Mouse (Mus musculus): ENCODE measurements around the gene Rps11. TPM values are rescaled to one million over a fixed set of nuclear protein-coding genes. Genes with fewer than 3 reads are reported as not detected.
"Not testable (repeated sequence)": the region's sequence is repeated elsewhere in the genome, so short reads cannot be mapped to it uniquely, and the experiment has no call there.

Rps11 gene
- polyA plus RNA-seq, 1 experiment = 1,929 TPM

DNA sequence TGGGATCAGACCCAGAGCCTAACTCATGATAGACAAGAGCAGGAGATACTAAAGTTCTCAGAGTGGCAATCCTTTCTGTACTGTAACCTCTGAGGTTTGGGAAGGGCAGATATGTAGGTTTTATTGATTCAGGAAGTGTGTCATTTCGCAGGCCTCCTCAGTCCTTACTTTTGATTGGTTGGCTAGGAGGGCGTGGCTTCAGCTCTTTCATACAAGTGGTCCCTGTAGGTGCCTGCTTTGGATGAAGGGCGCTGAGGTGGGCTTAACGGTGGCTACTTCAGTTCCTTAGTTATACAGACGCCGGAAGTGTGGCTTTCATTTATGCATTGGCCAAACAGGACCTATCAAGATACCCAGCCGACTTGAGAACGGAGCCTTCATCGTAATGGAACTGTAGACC is 31.4 kb upstream of the Rps11 start:
- Histone ChIP-seq H3K4me1 (ENCODE audit: control insufficient read depth, insufficient read depth, low read length) (no peaks in the 10 kb centered on the region), H3K27ac (ENCODE audit: insufficient read depth, low read length) (no peak overlapping the region), H3K4me3 (ENCODE audit: insufficient read depth, low read length) (no peak overlapping the region)
- TF ChIP-seq CTCF (IDR thresholded peaks at IDR 0.05; ENCODE audit: borderline replicate concordance, insufficient read depth, low read length) = no peak
- no peak; the same call in 1 of the 2 replicates for TF ChIP-seq POLR2A (IDR thresholded peaks at IDR 0.05; ENCODE audit: low read depth, low read length)

DNA sequence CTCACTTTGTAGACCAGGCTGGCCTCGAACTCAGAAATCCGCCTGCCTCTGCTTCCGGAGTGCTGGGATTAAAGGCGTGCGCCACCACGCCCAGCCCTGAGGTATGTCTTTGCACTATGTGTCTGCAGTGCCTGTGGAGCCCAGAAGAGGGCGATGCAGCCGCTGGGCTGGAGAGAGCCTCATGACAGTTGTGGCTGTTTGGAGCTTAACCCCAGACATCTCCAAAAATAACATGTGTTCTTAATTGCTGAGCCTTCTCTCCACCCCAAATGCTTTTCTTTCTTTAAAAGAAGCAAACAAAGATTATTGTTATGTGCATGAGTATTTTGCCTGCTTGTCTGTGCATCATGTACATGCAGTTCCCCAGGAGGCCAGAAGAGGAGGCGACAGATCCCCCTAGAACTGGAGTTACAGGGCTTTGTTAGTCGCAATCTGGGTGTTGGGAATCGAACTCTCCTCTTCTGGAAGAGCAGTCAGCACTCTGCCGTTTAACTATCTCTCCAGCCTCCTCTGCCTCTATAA is 30.8 kb upstream of the Rps11 start:
- no peaks in the 10 kb centered on the region for H3K4me1 ChIP-seq (ENCODE audit: control insufficient read depth, insufficient read depth, low read length)
- H3K27ac ChIP-seq (ENCODE audit: insufficient read depth, low read length) = no peak overlapping the region
- TF ChIP-seq POLR2A (IDR thresholded peaks at IDR 0.05; ENCODE audit: low read depth, low read length) = no peak
- TF ChIP-seq CTCF (IDR thresholded peaks at IDR 0.05; ENCODE audit: borderline replicate concordance, insufficient read depth, low read length) = peak; percentile 51; the same call in 1 of the 2 replicates
- H3K4me3 ChIP-seq (ENCODE audit: insufficient read depth, low read length) = peak overlapping the region; percentile 38

GRCm38 (mm10) chr7:45154096-45154992 is 30.1 kb upstream of the Rps11 start, which contains the start of the genes Pih1d1 and Aldh16a1:
Gene Pih1d1, plus strand, starts transcription at chr7:45154303.
Gene Aldh16a1, minus strand, starts transcription at chr7:45154584.
- no peaks in the 10 kb centered on the region for H3K4me1 ChIP-seq (ENCODE audit: control insufficient read depth, insufficient read depth, low read length)

DNA sequence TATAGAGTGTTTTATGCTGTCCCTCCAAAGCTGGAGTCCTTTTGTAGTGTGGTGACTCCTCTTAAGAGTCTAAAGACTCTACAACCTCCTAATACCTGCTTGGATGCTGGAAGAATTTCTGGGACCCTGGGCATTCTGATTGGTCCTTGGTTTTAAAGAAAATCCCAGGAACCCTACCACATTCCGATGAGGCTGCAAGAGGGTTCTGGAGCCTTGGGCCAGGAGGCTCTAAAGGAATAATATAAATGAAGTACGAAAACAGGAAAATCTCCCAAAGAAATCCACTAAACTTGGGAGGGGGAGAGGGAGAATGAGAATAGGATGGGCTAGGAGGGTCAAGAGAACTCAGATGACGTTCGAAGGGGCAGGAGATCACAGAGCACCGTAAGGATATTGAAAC is 29.3 kb upstream of the Rps11 start:
- Histone ChIP-seq H3K4me3 (ENCODE audit: insufficient read depth, low read length) (peak overlapping the region; percentile 72), H3K27ac (ENCODE audit: insufficient read depth, low read length) (peak overlapping the region; percentile 83), H3K4me1 (ENCODE audit: control insufficient read depth, insufficient read depth, low read length) (no peaks in the 10 kb centered on the region)
- TF ChIP-seq POLR2A (IDR thresholded peaks at IDR 0.05; ENCODE audit: low read depth, low read length) = no peak; the same call in 1 of the 2 replicates

More at GRCm38 (mm10) chr7:45154096-45154992, 30.1 kb upstream of the Rps11 start, which contains the start of the genes Pih1d1 and Aldh16a1:
- no peak for TF ChIP-seq CTCF (IDR thresholded peaks at IDR 0.05; ENCODE audit: borderline replicate concordance, insufficient read depth, low read length)
- peak; percentile 85 for TF ChIP-seq POLR2A (IDR thresholded peaks at IDR 0.05; ENCODE audit: low read depth, low read length)
- Histone ChIP-seq H3K27ac (ENCODE audit: insufficient read depth, low read length) (peak within 1 kb of the TSS; percentile 95), H3K4me3 (ENCODE audit: insufficient read depth, low read length) (peak within 1 kb of the TSS; percentile 72)

DNA sequence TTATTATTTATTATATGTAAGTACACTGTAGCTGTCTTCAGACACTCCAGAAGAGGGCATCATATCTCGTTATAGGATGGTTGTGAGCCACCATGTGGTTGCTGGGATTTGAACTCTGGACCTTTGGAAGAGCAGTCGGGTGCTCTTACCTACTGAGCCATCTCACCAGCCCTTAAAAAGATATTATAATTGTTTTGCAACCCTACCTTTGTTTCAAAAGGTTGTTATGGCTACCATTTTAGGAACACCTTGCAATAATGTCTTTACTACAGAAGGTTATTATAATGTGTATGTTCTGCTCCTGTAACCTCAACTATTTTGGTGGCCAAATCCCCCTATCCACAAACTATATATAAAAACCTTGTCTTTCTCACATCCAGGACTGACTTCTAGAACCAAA is 28.8 kb upstream of the Rps11 start:
- H3K4me1 ChIP-seq (ENCODE audit: control insufficient read depth, insufficient read depth, low read length); H3K27ac ChIP-seq (ENCODE audit: insufficient read depth, low read length); H3K4me3 ChIP-seq (ENCODE audit: insufficient read depth, low read length): not testable (repeated sequence)

DNA sequence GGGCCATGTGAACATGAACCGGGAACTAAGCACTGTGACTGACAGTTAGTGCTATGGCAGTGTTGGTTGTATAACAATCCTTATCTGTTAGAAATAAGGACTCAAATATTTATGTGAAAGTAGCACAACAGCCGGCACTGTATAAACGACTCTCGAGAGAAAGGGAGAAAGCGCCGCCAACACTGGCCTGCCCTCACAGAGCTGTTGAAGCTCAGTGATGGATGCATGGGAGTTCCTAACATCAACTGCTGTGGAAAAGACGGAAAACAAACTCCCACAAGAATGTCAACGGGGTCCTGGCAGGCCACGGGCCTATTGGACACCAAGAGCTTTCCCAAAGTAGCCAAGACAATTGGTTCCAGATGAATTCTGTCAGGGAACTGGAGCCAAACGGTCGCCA is 27.1 kb upstream of the Rps11 start:
- TF ChIP-seq POLR2A (IDR thresholded peaks at IDR 0.05; ENCODE audit: low read depth, low read length) = no peak
- TF ChIP-seq CTCF (IDR thresholded peaks at IDR 0.05; ENCODE audit: borderline replicate concordance, insufficient read depth, low read length) = no peak
- Histone ChIP-seq H3K4me3 (ENCODE audit: insufficient read depth, low read length) (no peak overlapping the region), H3K4me1 (ENCODE audit: control insufficient read depth, insufficient read depth, low read length) (no peaks in the 10 kb centered on the region), H3K27ac (ENCODE audit: insufficient read depth, low read length) (no peak overlapping the region)

GRCm38 (mm10) chr7:45150321-45150720 is 26.1 kb upstream of the Rps11 start:
- Histone ChIP-seq H3K4me1 (ENCODE audit: control insufficient read depth, insufficient read depth, low read length) (no peaks in the 10 kb centered on the region), H3K4me3 (ENCODE audit: insufficient read depth, low read length) (no peak overlapping the region), H3K27ac (ENCODE audit: insufficient read depth, low read length) (no peak overlapping the region)
- TF ChIP-seq CTCF (IDR thresholded peaks at IDR 0.05; ENCODE audit: borderline replicate concordance, insufficient read depth, low read length) (no peak), POLR2A (IDR thresholded peaks at IDR 0.05; ENCODE audit: low read depth, low read length) (no peak)

DNA sequence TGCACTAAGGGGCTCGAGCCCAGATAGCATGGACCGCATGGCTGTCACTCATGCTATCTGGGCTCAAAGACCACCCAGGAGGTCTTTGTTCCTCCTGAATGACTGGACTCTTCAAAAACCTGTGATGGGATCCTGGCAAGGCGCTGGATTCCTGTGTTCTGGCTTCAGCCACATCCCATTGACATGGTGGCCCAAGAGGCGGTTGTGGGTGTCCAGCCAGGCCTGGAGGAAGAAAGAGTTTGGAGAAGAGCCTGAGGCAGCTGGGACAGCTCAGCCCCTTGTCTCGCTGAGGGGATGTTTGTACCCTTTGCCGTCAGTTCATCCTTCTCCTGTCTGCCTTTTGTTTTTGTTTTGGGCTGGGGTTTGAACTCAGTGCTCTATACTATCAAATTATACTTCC is 25.3 kb upstream of the Rps11 start:
- Histone ChIP-seq H3K4me3 (ENCODE audit: insufficient read depth, low read length) (no peak overlapping the region), H3K4me1 (ENCODE audit: control insufficient read depth, insufficient read depth, low read length) (no peaks in the 10 kb centered on the region), H3K27ac (ENCODE audit: insufficient read depth, low read length) (no peak overlapping the region)
- no peak for TF ChIP-seq POLR2A (IDR thresholded peaks at IDR 0.05; ENCODE audit: low read depth, low read length)
- TF ChIP-seq CTCF (IDR thresholded peaks at IDR 0.05; ENCODE audit: borderline replicate concordance, insufficient read depth, low read length) = no peak

- Histone ChIP-seq H3K4me1 (ENCODE audit: control insufficient read depth, insufficient read depth, low read length) (no peaks in the 10 kb centered on the region), H3K27ac (ENCODE audit: insufficient read depth, low read length) (no peak overlapping the region), H3K4me3 (ENCODE audit: insufficient read depth, low read length) (no peak overlapping the region)
- no peak for TF ChIP-seq POLR2A (IDR thresholded peaks at IDR 0.05; ENCODE audit: low read depth, low read length)
- no peak for TF ChIP-seq CTCF (IDR thresholded peaks at IDR 0.05; ENCODE audit: borderline replicate concordance, insufficient read depth, low read length)
Measured at GRCm38 (mm10) chr7:45148534-45149098, 24.4 kb upstream of the Rps11 start.

- Histone ChIP-seq H3K4me3 (ENCODE audit: insufficient read depth, low read length) (no peak overlapping the region), H3K27ac (ENCODE audit: insufficient read depth, low read length) (no peak overlapping the region), H3K4me1 (ENCODE audit: control insufficient read depth, insufficient read depth, low read length) (no peaks in the 10 kb centered on the region)
- TF ChIP-seq POLR2A (IDR thresholded peaks at IDR 0.05; ENCODE audit: low read depth, low read length) = no peak
- no peak for TF ChIP-seq CTCF (IDR thresholded peaks at IDR 0.05; ENCODE audit: borderline replicate concordance, insufficient read depth, low read length)
Measured at GRCm38 (mm10) chr7:45147899-45148298, 23.7 kb upstream of the Rps11 start.
